Mouse (Mus musculus): ENCODE measurements around the gene Hps4. TPM values are rescaled to one million over a fixed set of nuclear protein-coding genes. Genes with fewer than 3 reads are reported as not detected.

Gene Hps4
- total and polyA plus RNA-seq, 2 experiments from 2014 or later: 32.7 to 45.6 TPM

DNA sequence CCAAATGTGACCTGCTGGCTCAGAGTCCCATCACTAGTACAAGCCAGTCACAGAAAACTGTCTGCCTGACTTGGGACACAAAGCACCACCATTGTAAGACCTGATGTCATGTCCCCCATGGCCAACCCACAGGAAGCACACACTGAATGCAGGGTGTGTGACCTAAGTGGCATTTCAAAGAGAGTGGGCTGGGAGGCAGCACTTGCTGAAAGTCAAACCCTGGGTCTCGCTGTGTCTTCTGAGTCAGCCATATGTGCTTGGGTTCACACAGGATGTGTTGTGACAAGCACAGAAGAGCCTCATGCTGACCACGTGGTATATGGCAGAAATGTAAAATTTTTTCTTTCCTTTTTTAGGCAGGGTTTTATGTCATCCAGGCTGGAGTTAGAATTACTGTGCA is 45.6 kb upstream of the Hps4 start:
- H3K9me3 ChIP-seq (ENCODE audit: low read length): no peaks in the 10 kb centered on the region
- no peak overlapping the region for H3K9ac ChIP-seq (replicated peaks; ENCODE audit: low read length)
- no peak overlapping the region for H3K4me3 ChIP-seq (ENCODE audit: low read length)
- 63% methylated on average over 2 of the region's 2 CpGs for WGBS
- DNase-seq (ENCODE audit: low spot score) (no peak), ATAC-seq (no peak)
- H3K27ac ChIP-seq: peak overlapping the region; percentile 8; the same call in 1 of the 2 replicates
- no peaks in the 10 kb centered on the region for H3K36me3 ChIP-seq (ENCODE audit: insufficient read depth, low read length)
- 0 out of 2 replicates have a peak, but pooled peaks cover 4% of the 10 kb centered on the region for H3K4me1 ChIP-seq (ENCODE audit: insufficient read depth, low read length)
- TF ChIP-seq CTCF (IDR thresholded peaks at IDR 0.05; ENCODE audit: low read depth): no peak
- no peak overlapping the region for H3K4me2 ChIP-seq (ENCODE audit: low read depth, low read length)
- H3K27me3 ChIP-seq (ENCODE audit: insufficient read depth, low read length): no peaks in the 10 kb centered on the region

DNA sequence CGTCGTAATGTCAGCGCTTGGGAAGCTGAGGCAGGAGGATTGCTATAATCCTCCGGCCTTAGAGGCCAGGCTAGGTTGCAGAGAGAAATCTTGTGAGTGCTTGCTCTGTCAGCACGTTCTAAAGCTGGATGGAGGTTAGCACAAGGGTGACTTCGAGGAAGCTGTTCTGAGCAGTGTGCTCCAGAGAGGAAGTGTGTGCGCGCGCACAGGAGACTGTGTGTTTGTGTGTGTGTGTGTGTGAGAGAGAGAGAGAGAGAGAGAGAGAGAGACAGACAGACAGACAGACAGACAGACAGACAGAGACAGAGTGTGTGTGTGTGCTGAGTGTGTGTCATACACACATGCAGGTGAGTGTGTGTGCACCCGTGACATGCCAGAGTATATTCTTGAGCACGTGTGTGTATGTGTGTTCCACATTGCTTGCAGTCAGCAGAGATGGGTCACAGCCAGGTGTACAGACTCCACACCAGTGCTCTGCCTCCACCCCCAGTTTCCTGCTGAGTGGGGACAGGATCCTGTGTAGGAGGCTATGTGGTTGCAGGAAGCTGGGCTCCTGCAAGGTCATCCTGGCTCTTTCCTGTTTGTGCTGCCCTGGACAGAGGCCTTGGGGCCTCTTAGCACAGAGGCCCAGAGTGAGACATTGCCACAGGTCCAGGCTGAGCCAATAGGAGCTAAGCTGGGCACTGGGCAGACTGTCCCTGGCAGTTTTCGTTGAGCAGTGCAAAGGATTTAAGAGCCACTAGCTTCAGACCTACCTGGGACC is 44.5 kb upstream of the Hps4 start:
- TF ChIP-seq CTCF (IDR thresholded peaks at IDR 0.05; ENCODE audit: low read depth): no peak
- WGBS: 89% methylated on average over 12 of the region's 12 CpGs
- Histone ChIP-seq H3K36me3 (ENCODE audit: insufficient read depth, low read length) (no peaks in the 10 kb centered on the region), H3K4me2 (ENCODE audit: low read depth, low read length) (no peak overlapping the region), H3K27me3 (ENCODE audit: insufficient read depth, low read length) (no peaks in the 10 kb centered on the region), H3K4me1 (ENCODE audit: insufficient read depth, low read length) (no peaks in the 10 kb centered on the region), H3K27ac (no peak overlapping the region), H3K4me3 (ENCODE audit: low read length) (no peak overlapping the region), H3K9me3 (ENCODE audit: low read length) (no peaks in the 10 kb centered on the region), H3K9ac (replicated peaks; ENCODE audit: low read length) (no peak overlapping the region)
- no peak for DNase-seq (ENCODE audit: low spot score)
- no peak for ATAC-seq

DNA sequence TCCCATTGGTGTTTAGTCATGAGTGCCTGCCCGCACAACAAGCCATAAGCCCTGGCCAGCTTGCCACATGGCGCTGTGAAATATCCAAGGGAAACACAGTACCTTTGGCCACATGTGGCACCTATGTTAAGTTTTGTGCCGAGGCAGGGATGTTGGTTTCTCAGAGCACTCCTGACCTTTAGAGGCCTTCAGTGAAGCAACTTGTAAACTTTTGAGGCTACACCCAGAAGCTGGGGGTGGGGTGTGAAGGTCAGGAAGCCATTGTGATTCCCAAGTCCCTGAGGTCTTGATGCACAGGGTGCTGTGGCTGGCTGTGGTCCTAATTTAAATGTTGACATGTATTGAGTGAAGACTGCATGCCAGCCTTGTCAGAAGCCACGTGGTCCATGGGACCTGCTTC is 43.5 kb upstream of the Hps4 start:
- no peak overlapping the region for H3K4me3 ChIP-seq (ENCODE audit: low read length)
- H3K9ac ChIP-seq (replicated peaks; ENCODE audit: low read length): no peak overlapping the region
- H3K27ac ChIP-seq: no peak overlapping the region
- no peak overlapping the region for H3K4me2 ChIP-seq (ENCODE audit: low read depth, low read length)
- ATAC-seq (no peak), DNase-seq (ENCODE audit: low spot score) (no peak)
- H3K36me3 ChIP-seq (ENCODE audit: insufficient read depth, low read length): no peaks in the 10 kb centered on the region
- TF ChIP-seq CTCF (IDR thresholded peaks at IDR 0.05; ENCODE audit: low read depth): no peak
- no peaks in the 10 kb centered on the region for H3K27me3 ChIP-seq (ENCODE audit: insufficient read depth, low read length)
- H3K4me1 ChIP-seq (ENCODE audit: insufficient read depth, low read length): no peaks in the 10 kb centered on the region
- WGBS: 88% methylated on average over 4 of the region's 4 CpGs
- H3K9me3 ChIP-seq (ENCODE audit: low read length): no peaks in the 10 kb centered on the region

DNA sequence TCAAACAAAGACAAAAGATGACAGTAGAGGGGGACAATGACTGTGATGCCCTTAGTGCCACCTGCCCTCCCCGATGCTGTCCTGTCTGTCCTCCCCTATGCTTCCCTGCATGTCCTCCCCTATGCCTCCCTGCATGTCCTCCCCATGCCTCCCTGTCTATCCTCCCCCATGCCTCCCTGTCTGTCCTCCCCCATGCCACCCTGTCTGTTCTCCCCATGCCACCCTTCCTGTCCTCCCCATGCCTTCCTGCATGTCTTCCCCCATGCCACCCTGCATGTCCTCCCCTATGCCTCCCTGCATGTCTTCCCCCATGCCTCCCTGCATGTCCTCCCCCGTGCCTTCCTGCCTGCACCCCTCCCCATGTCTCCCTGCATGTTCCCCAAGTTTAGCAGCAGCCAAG is 42.8 kb upstream of the Hps4 start:
- Histone ChIP-seq H3K4me3 (ENCODE audit: low read length) (no peak overlapping the region), H3K9me3 (ENCODE audit: low read length) (no peaks in the 10 kb centered on the region), H3K27me3 (ENCODE audit: insufficient read depth, low read length) (no peaks in the 10 kb centered on the region), H3K36me3 (ENCODE audit: insufficient read depth, low read length) (no peaks in the 10 kb centered on the region), H3K4me2 (ENCODE audit: low read depth, low read length) (no peak overlapping the region), H3K9ac (replicated peaks; ENCODE audit: low read length) (no peak overlapping the region), H3K27ac (no peak overlapping the region), H3K4me1 (ENCODE audit: insufficient read depth, low read length) (no peaks in the 10 kb centered on the region)
- ATAC-seq (no peak), DNase-seq (ENCODE audit: low spot score) (no peak)
- WGBS: 73% methylated on average over 2 of the region's 2 CpGs
- TF ChIP-seq CTCF (IDR thresholded peaks at IDR 0.05; ENCODE audit: low read depth): no peak

DNA sequence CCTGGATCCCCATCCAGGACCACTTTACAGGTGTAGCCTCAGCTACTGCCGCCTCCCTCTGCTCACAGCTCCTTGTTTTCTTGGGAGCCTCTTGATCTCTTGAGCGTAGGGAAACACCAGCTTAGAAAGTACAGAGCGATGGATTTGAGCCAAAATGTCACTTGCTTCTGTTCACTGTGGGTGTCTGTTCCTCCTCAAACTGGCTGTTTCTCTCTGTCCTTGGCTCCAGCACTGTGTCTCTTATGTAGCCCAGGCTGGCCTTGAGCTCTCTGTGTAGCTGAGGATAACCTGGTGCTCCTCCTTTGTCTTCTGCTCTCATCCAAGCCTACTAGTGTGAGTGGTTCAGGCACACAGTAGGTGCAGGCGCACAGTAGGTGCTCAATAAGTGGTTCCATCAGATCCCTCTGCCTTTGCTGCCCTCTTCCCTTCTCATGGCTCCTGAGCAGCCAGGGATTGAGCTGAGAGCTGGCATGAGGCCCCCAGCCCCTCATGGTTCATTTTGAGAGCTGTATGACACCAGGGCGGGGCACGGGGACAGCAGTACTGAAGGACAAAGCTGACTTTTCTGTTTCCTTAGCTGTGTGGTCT is 42.1 kb upstream of the Hps4 start:
- no peaks in the 10 kb centered on the region for H3K36me3 ChIP-seq (ENCODE audit: insufficient read depth, low read length)
- 83% methylated on average over 6 of the region's 6 CpGs for WGBS
- no peak overlapping the region for H3K4me3 ChIP-seq (ENCODE audit: low read length)
- H3K9ac ChIP-seq (replicated peaks; ENCODE audit: low read length): no peak overlapping the region
- no peak overlapping the region for H3K4me2 ChIP-seq (ENCODE audit: low read depth, low read length)
- DNase-seq (ENCODE audit: low spot score): no peak
- no peak for ATAC-seq
- no peaks in the 10 kb centered on the region for H3K9me3 ChIP-seq (ENCODE audit: low read length)
- H3K4me1 ChIP-seq (ENCODE audit: insufficient read depth, low read length): no peaks in the 10 kb centered on the region
- TF ChIP-seq CTCF (IDR thresholded peaks at IDR 0.05; ENCODE audit: low read depth): no peak
- H3K27ac ChIP-seq: no peak overlapping the region
- no peaks in the 10 kb centered on the region for H3K27me3 ChIP-seq (ENCODE audit: insufficient read depth, low read length)

DNA sequence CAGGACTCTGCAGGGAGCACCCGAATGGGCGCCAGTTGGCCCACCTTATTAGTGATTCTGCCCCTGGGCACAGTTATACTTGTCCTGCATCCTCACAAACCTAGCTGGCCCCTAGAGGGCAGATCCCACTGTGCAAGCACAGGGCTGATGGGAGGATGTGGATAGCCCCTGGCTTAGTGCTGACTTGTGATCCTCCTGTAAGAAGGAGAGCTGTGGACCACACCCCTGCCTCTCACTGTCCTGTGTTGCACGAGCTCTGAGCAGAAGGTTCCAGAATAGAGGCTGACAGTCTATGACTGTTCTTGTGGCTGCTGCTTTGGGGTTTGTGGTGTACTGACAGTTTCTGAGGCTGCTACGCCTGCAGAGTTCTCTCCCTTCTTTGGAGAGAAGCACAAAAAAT is 41.2 kb upstream of the Hps4 start:
- Histone ChIP-seq H3K4me2 (ENCODE audit: low read depth, low read length) (no peak overlapping the region), H3K27me3 (ENCODE audit: insufficient read depth, low read length) (no peaks in the 10 kb centered on the region), H3K9me3 (ENCODE audit: low read length) (no peaks in the 10 kb centered on the region), H3K36me3 (ENCODE audit: insufficient read depth, low read length) (no peaks in the 10 kb centered on the region), H3K27ac (no peak overlapping the region), H3K9ac (replicated peaks; ENCODE audit: low read length) (no peak overlapping the region), H3K4me3 (ENCODE audit: low read length) (no peak overlapping the region), H3K4me1 (ENCODE audit: insufficient read depth, low read length) (no peaks in the 10 kb centered on the region)
- DNase-seq (ENCODE audit: low spot score) (no peak), ATAC-seq (no peak)
- 75% methylated on average over 4 of the region's 4 CpGs for WGBS
- TF ChIP-seq CTCF (IDR thresholded peaks at IDR 0.05; ENCODE audit: low read depth): no peak

DNA sequence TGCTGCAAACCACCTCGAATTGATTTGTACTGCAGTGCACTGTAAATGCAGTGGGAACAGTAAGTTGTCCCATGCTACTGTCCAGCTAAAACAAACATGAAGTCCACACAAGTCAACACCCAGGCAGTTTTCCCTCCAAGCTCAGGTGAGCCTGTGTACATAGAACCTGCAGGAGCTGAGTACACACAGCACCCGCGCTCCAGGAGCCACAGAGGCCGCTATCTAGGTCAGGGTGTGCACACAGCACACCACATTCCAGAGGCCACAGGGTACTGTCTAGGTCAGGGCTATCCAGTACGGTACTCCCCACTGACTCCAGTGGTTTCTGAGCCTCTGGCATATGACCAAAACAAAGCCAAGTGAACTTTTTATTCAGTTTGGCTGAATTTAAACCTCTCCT is 40.6 kb upstream of the Hps4 start:
- no peak for TF ChIP-seq CTCF (IDR thresholded peaks at IDR 0.05; ENCODE audit: low read depth)
- Histone ChIP-seq H3K9ac (replicated peaks; ENCODE audit: low read length) (no peak overlapping the region), H3K4me1 (ENCODE audit: insufficient read depth, low read length) (no peaks in the 10 kb centered on the region), H3K27ac (no peak overlapping the region), H3K9me3 (ENCODE audit: low read length) (no peaks in the 10 kb centered on the region), H3K4me3 (ENCODE audit: low read length) (no peak overlapping the region), H3K36me3 (ENCODE audit: insufficient read depth, low read length) (0 out of 2 replicates have a peak, but pooled peaks cover 1% of the 10 kb centered on the region), H3K27me3 (ENCODE audit: insufficient read depth, low read length) (no peaks in the 10 kb centered on the region), H3K4me2 (ENCODE audit: low read depth, low read length) (no peak overlapping the region)
- WGBS: 88% methylated on average over 5 of the region's 5 CpGs
- no peak for ATAC-seq
- DNase-seq (ENCODE audit: low spot score): no peak
